Mouse (Mus musculus): Measurements from ENCODE around the gene Esr1.
"Not testable (repeated sequence)": the region's sequence is repeated elsewhere in the genome, so short reads cannot be mapped to it uniquely, and the experiment has no call there.

DNA sequence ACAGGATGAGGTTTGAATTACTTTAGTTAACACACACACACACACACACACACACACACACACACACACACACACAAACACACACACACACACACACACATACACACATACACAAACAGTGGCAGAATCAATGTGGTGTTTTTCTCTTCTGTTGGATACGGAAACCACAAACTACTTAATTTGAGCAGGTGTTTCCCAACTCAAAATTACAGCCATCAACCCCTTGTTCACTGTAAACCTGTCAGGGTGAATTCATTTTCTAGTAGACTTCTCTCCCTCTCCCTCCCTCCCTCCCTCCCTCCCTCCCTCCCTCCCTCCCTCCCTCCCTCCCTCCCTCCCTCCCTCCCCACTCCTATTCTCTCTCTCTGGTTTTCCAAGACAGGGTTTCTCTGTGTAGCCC, 8.0 kb downstream of the Esr1 start:
- TF ChIP-seq CTCF (IDR thresholded peaks at IDR 0.05; ENCODE audit: control insufficient read depth, insufficient read depth, insufficient replicate concordance, low read depth, low read length); POLR2A (IDR thresholded peaks at IDR 0.05; ENCODE audit: control insufficient read depth, low read depth, low read length): not testable (repeated sequence)
